Mouse (Mus musculus): ENCODE data around the gene Bsnd. TPM values are rescaled to one million over a fixed set of nuclear protein-coding genes. Genes with fewer than 3 reads are reported as not detected.
A peak's percentile ranks its signal among the peaks of the same experiment; 100 is the strongest.

Gene Bsnd
- polyA plus RNA-seq, 1 experiment from 2014 or later = 0.38 TPM

DNA sequence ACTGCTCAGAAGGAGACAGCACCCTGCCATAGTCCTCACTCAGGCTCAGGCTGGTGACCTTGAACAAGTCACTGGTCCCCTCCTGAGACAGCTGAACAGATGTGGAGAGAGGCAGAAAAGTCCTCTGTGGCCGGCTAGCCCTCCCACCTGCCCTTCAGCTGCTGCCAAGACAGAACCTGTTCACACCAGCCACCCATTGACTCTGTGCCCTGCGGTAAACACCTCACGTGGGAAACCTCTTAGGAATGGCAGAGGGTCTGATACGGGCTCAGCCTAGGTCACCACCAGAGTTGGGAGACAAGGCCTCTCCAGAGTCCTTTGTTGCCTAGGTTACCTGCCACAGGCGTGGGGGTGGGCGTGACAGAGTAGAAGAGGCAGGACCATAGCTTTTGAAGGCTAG is 4.8 kb upstream of the Bsnd start:
- H3K9me3 ChIP-seq (ENCODE audit: control insufficient read depth, low read length) = no peaks in the 10 kb centered on the region
- DNase-seq (ENCODE audit: low spot score) (no peak), ATAC-seq (ENCODE audit: low FRiP score, low TSS enrichment) (no peak)
- H3K36me3 ChIP-seq (ENCODE audit: control insufficient read depth, insufficient read depth, low read length) = no peaks in the 10 kb centered on the region
- H3K27ac ChIP-seq (replicated peaks) = no peak overlapping the region
- no peak overlapping the region for H3K4me3 ChIP-seq (ENCODE audit: low read depth, low read length)
- no peaks in the 10 kb centered on the region for H3K27me3 ChIP-seq (ENCODE audit: control insufficient read depth, insufficient read depth, low read length)
- no peak overlapping the region for H3K4me2 ChIP-seq (replicated peaks; ENCODE audit: low read depth)
- 48% methylated on average over 6 of the region's 6 CpGs for WGBS
- no peaks in the 10 kb centered on the region for H3K4me1 ChIP-seq (replicated peaks; ENCODE audit: control insufficient read depth, insufficient read depth)
- TF ChIP-seq EP300 (optimal IDR thresholded peaks at IDR 0.05) (no peak), CTCF (IDR thresholded peaks at IDR 0.05; ENCODE audit: low read depth) (no peak)
- no peak overlapping the region for H3K9ac ChIP-seq (ENCODE audit: low read length)

DNA sequence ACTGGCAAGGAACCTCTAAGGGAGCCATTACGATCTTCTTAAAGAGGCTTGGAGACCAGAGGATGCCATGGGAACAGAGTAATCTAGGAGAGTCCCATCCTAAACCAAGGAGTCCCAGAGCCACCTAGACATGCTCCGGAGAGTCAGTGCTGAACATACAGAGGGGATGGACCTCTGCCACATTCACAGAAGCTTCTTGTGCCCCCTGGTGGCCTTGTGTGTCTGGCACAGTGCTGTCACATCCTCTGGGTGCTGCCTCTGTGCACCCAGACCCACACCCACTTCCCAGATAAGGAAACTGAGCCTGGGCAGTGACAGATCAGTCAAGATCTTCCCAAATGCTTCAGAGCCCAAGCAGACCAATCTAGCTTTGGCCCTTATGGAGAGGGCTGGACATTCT is 1.6 kb upstream of the Bsnd start:
- ATAC-seq (ENCODE audit: low FRiP score, low TSS enrichment) = no peak
- WGBS = 70% methylated on average over 2 of the region's 2 CpGs
- TF ChIP-seq CTCF (IDR thresholded peaks at IDR 0.05; ENCODE audit: low read depth) (peak; percentile 66), EP300 (optimal IDR thresholded peaks at IDR 0.05) (no peak)

DNA sequence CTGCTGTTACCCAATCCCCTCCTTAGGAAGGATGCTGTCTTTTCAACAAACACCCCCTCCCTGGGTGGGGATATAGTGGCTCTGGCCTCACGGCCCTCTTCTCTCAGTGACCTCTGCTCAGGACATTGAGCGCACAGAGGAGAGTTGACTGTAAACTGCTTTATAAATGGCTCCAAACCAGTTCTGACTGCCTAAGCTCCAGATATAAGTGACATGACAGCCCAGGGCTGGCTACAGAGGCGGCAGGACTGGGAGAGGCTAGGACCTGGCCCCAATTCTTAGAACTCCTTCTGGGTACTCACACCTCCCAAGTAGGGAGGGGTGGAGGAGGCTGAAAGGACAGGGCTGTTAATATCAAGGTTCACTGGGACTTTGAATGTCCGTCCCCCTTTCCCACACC is 1.5 kb downstream of the Bsnd start:
- Histone ChIP-seq H3K36me3 (ENCODE audit: control insufficient read depth, insufficient read depth, low read length) (no peaks in the 10 kb centered on the region), H3K27ac (replicated peaks) (no peak overlapping the region), H3K4me1 (replicated peaks; ENCODE audit: control insufficient read depth, insufficient read depth) (no peaks in the 10 kb centered on the region), H3K27me3 (ENCODE audit: control insufficient read depth, insufficient read depth, low read length) (no peaks in the 10 kb centered on the region), H3K9me3 (ENCODE audit: control insufficient read depth, low read length) (no peaks in the 10 kb centered on the region), H3K4me2 (replicated peaks; ENCODE audit: low read depth) (no peak overlapping the region), H3K9ac (ENCODE audit: low read length) (no peak overlapping the region), H3K4me3 (ENCODE audit: low read depth, low read length) (no peak overlapping the region)
- WGBS = 56% methylated on average over 4 of the region's 4 CpGs
- no peak for TF ChIP-seq CTCF (IDR thresholded peaks at IDR 0.05; ENCODE audit: low read depth)
- TF ChIP-seq EP300 (optimal IDR thresholded peaks at IDR 0.05) = no peak
- peak; percentile 19 for DNase-seq (ENCODE audit: low spot score)
- ATAC-seq (ENCODE audit: low FRiP score, low TSS enrichment) = peak; percentile 69

More for the DNA sequence above, 1.6 kb upstream of the Bsnd start:
- Histone ChIP-seq H3K9me3 (ENCODE audit: control insufficient read depth, low read length) (no peaks in the 10 kb centered on the region), H3K27me3 (ENCODE audit: control insufficient read depth, insufficient read depth, low read length) (no peaks in the 10 kb centered on the region), H3K4me3 (ENCODE audit: low read depth, low read length) (no peak overlapping the region), H3K4me1 (replicated peaks; ENCODE audit: control insufficient read depth, insufficient read depth) (no peaks in the 10 kb centered on the region), H3K27ac (replicated peaks) (no peak overlapping the region), H3K9ac (ENCODE audit: low read length) (no peak overlapping the region), H3K36me3 (ENCODE audit: control insufficient read depth, insufficient read depth, low read length) (no peaks in the 10 kb centered on the region), H3K4me2 (replicated peaks; ENCODE audit: low read depth) (no peak overlapping the region)
- DNase-seq (ENCODE audit: low spot score) = peak; percentile 47

DNA sequence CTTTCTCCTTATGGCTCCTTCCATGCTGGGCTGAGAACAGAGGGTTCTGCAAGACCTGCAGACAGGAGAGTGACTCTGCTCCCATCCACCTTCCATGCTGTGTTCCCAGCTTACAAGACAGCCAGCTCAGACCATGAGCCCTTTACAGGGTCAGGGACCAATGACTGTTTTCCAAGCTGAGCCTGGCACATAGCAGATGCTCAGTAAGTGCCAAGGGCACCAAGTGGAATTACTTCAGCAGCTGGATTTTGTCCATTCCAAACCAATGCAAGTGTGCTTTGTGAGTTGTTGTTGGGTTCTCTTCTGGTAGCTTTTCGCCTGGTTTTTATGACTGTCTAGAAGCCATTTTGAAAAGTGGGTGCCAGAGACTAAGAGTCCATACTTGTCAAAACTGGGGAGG is 8.3 kb downstream of the Bsnd start:
- H3K4me2 ChIP-seq (replicated peaks; ENCODE audit: low read depth) = no peak overlapping the region
- H3K4me1 ChIP-seq (replicated peaks; ENCODE audit: control insufficient read depth, insufficient read depth) = no peaks in the 10 kb centered on the region
- DNase-seq (ENCODE audit: low spot score) (no peak), ATAC-seq (ENCODE audit: low FRiP score, low TSS enrichment) (no peak)
- H3K4me3 ChIP-seq (ENCODE audit: low read depth, low read length) = no peak overlapping the region
- H3K9ac ChIP-seq (ENCODE audit: low read length) = no peak overlapping the region
- H3K36me3 ChIP-seq (ENCODE audit: control insufficient read depth, insufficient read depth, low read length) = no peaks in the 10 kb centered on the region
- no peaks in the 10 kb centered on the region for H3K27me3 ChIP-seq (ENCODE audit: control insufficient read depth, insufficient read depth, low read length)
- H3K9me3 ChIP-seq (ENCODE audit: control insufficient read depth, low read length) = no peaks in the 10 kb centered on the region
- TF ChIP-seq EP300 (optimal IDR thresholded peaks at IDR 0.05) (no peak), CTCF (IDR thresholded peaks at IDR 0.05; ENCODE audit: low read depth) (no peak)
- no peak overlapping the region for H3K27ac ChIP-seq (replicated peaks)
- 81% methylated on average over 1 of the region's 1 CpGs for WGBS

DNA sequence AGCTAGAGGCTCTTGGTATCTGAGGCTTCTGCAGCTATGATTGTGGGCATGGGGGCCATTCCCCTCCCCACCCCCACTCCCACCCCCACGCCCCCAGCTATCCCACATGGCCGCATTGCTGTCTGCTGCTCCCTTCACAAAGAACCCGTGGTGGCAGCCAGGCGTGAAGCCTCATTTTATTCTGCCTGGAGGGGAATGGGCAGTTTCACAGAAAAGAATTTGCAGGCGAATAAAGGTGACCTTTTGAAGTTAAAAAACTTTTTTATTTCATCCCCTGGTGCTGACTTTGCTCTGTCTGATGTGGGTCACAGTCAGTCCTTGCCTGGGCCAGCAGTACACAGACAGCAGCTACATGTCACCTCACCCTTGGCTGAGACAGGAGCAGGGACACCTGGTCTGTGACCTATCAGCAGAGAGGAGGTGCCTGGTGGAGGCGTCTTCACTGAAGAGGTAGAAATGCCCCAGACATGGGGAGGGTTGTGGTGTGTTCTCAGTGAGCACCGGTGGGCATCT is 8.8 kb downstream of the Bsnd start:
- TF ChIP-seq CTCF (IDR thresholded peaks at IDR 0.05; ENCODE audit: low read depth) = no peak
- no peak for TF ChIP-seq EP300 (optimal IDR thresholded peaks at IDR 0.05)
- WGBS = 47% methylated on average over 7 of the region's 7 CpGs
- Histone ChIP-seq H3K27ac (replicated peaks) (no peak overlapping the region), H3K36me3 (ENCODE audit: control insufficient read depth, insufficient read depth, low read length) (no peaks in the 10 kb centered on the region), H3K4me1 (replicated peaks; ENCODE audit: control insufficient read depth, insufficient read depth) (no peaks in the 10 kb centered on the region), H3K4me3 (ENCODE audit: low read depth, low read length) (no peak overlapping the region), H3K9ac (ENCODE audit: low read length) (no peak overlapping the region), H3K27me3 (ENCODE audit: control insufficient read depth, insufficient read depth, low read length) (no peaks in the 10 kb centered on the region), H3K4me2 (replicated peaks; ENCODE audit: low read depth) (no peak overlapping the region), H3K9me3 (ENCODE audit: control insufficient read depth, low read length) (no peaks in the 10 kb centered on the region)
- ATAC-seq (ENCODE audit: low FRiP score, low TSS enrichment) = no peak
- no peak for DNase-seq (ENCODE audit: low spot score)

DNA sequence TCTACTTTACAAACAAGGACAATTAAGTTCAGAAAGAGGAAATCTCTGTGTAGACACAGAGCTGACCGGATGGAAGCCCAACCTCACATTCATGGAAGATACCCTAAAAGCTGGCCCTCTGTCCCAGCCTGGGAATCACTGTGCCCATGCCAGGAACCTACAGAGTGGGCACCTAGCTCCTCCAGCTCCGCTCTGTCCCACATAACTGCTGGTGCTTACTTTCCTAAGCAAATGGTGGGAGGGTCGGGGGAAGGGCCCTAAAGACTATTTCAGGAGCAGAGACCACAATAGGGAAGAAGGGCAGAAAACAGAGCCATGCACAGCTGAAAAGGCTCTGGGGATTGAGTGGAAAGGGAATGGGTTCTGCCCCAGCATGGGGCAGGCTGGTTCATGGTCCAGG is 11.5 kb downstream of the Bsnd start:
- TF ChIP-seq CTCF (IDR thresholded peaks at IDR 0.05; ENCODE audit: low read depth) (no peak), EP300 (optimal IDR thresholded peaks at IDR 0.05) (no peak)
- Histone ChIP-seq H3K27me3 (ENCODE audit: control insufficient read depth, insufficient read depth, low read length) (no peaks in the 10 kb centered on the region), H3K4me2 (replicated peaks; ENCODE audit: low read depth) (no peak overlapping the region), H3K27ac (replicated peaks) (no peak overlapping the region), H3K9me3 (ENCODE audit: control insufficient read depth, low read length) (no peaks in the 10 kb centered on the region), H3K4me1 (replicated peaks; ENCODE audit: control insufficient read depth, insufficient read depth) (no peaks in the 10 kb centered on the region), H3K4me3 (ENCODE audit: low read depth, low read length) (no peak overlapping the region), H3K9ac (ENCODE audit: low read length) (no peak overlapping the region), H3K36me3 (ENCODE audit: control insufficient read depth, insufficient read depth, low read length) (no peaks in the 10 kb centered on the region)
- DNase-seq (ENCODE audit: low spot score) = no peak
- 70% methylated on average over 3 of the region's 3 CpGs for WGBS
- ATAC-seq (ENCODE audit: low FRiP score, low TSS enrichment) = no peak

Data from stomach, postnatal 0 days (tissue).